Mouse (Mus musculus): ENCODE data around the gene Zdhhc19. TPM values are rescaled to one million over a fixed set of nuclear protein-coding genes. Genes with fewer than 3 reads are reported as not detected.

Gene Zdhhc19
- total and polyA plus RNA-seq, 3 experiments: not detected

DNA sequence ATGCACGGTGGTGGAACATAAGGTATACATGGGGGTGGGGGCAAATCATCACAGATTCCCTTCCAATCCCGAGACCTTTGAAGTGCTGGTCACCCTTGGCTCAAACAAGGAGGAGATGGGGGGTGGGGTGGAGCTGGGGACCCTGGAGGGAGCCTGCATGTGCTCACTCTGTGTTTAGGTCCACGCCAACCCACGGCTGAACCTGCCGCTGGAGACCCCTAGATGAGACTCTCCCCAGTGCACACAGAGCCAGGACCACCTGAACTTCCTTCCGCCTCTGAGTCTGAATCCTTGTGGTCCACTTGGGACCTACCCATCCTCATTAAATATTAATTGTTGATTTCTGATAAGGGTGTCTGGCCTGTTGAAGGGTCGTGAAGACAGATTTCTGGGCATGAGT is 10.8 kb downstream of the Zdhhc19 start:
- 79% methylated on average over 7 of the region's 7 CpGs for WGBS
- Histone ChIP-seq H3K27ac (no peak overlapping the region), H3K4me3 (no peak overlapping the region), H3K27me3 (ENCODE audit: control insufficient read depth, insufficient read depth, low read length) (no peaks in the 10 kb centered on the region), H3K4me1 (ENCODE audit: control insufficient read depth, insufficient read depth, low read length) (no peaks in the 10 kb centered on the region; the same call in 1 of the 2 replicates), H3K79me2 (replicated peaks; ENCODE audit: control insufficient read depth, insufficient read depth, low read length) (no peaks in the 10 kb centered on the region), H3K9ac (ENCODE audit: low read depth, low read length) (no peak overlapping the region), H3K36me3 (ENCODE audit: control insufficient read depth, insufficient read depth, low read length) (no peaks in the 10 kb centered on the region)
- no peak for DNase-seq
- intact Hi-C loops (cut with DNase I): loop anchor here (2.0 to 5.0 kb wide), 2 partner anchors 45 to 176 kb away; no protein-coding TSS in a partner anchor
- TF ChIP-seq CTCF (IDR thresholded peaks at IDR 0.05) (no peak), POLR2A (IDR thresholded peaks at IDR 0.05; ENCODE audit: insufficient read depth, low read depth, low read length) (no peak)

DNA sequence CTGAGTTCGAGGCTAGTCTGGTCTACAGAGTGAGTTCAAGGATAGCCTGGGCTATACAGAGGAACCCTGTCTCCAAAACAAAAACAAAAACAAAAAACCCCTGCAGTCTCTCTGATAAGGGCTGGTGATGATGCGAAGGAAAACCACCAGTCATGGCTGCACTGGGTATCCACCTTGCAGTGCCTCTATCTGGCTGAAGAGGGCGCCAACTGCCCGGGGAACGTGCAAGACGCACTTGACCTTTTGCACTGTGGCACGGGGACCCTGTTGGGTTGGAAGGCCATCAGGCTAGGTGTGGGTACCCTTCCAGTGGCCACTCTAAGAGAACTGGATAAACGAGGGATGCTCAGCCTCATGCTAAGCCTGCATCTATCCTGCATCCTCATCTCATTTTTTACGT is 11.3 kb downstream of the Zdhhc19 start:
- H3K79me2 ChIP-seq (replicated peaks; ENCODE audit: control insufficient read depth, insufficient read depth, low read length): no peaks in the 10 kb centered on the region
- DNase-seq: peak; percentile 46 to 69
- no peaks in the 10 kb centered on the region for H3K36me3 ChIP-seq (ENCODE audit: control insufficient read depth, insufficient read depth, low read length)
- intact Hi-C loops (cut with DNase I): loop anchor here (2.0 to 5.0 kb wide), 2 partner anchors 45 to 175 kb away; no protein-coding TSS in a partner anchor
- no peak overlapping the region for H3K9ac ChIP-seq (ENCODE audit: low read depth, low read length)
- no peaks in the 10 kb centered on the region; the same call in 1 of the 2 replicates for H3K4me1 ChIP-seq (ENCODE audit: control insufficient read depth, insufficient read depth, low read length)
- no peak overlapping the region for H3K4me3 ChIP-seq
- WGBS: 19% methylated on average over 9 of the region's 9 CpGs
- no peak overlapping the region for H3K27ac ChIP-seq
- H3K27me3 ChIP-seq (ENCODE audit: control insufficient read depth, insufficient read depth, low read length): no peaks in the 10 kb centered on the region
- no peak for TF ChIP-seq POLR2A (IDR thresholded peaks at IDR 0.05; ENCODE audit: insufficient read depth, low read depth, low read length)
- TF ChIP-seq CTCF (IDR thresholded peaks at IDR 0.05): peak; percentile 90
- peak; percentile 63; the same call in 1 of the 2 replicates for TF ChIP-seq EP300 (IDR thresholded peaks at IDR 0.05; ENCODE audit: insufficient read depth, low read depth, low read length)

DNA sequence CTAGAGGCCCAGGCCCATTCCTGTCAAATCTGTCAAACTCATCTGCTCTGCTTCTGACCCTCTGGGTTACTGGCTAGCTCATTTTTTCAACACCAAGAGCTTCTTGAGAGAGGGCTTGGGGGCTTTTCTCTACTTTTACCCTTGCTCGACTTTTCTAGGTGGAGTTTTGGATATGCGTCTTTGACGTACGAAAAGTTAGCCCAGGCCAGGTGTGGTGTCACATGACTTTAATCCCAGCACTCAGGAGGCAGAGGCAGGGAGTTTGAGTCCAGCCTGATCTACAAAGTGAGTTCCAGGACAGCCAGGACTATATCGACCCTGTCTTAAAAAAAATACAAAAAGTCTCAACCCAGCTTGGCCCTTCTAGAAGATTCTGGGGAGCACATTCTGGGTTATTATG is 12.0 kb downstream of the Zdhhc19 start:
- TF ChIP-seq POLR2A (IDR thresholded peaks at IDR 0.05; ENCODE audit: insufficient read depth, low read depth, low read length): no peak
- no peak for TF ChIP-seq CTCF (IDR thresholded peaks at IDR 0.05)
- no peak for TF ChIP-seq EP300 (IDR thresholded peaks at IDR 0.05; ENCODE audit: insufficient read depth, low read depth, low read length)
- Histone ChIP-seq H3K27ac (no peak overlapping the region), H3K36me3 (ENCODE audit: control insufficient read depth, insufficient read depth, low read length) (no peaks in the 10 kb centered on the region), H3K9ac (ENCODE audit: low read depth, low read length) (no peak overlapping the region), H3K79me2 (replicated peaks; ENCODE audit: control insufficient read depth, insufficient read depth, low read length) (no peaks in the 10 kb centered on the region), H3K27me3 (ENCODE audit: control insufficient read depth, insufficient read depth, low read length) (no peaks in the 10 kb centered on the region), H3K4me1 (ENCODE audit: control insufficient read depth, insufficient read depth, low read length) (no peaks in the 10 kb centered on the region; the same call in 1 of the 2 replicates), H3K4me3 (no peak overlapping the region)
- no peak for DNase-seq
- WGBS: 80% methylated on average over 5 of the region's 5 CpGs
- intact Hi-C loops (cut with DNase I): loop anchor here (2.0 to 5.0 kb wide), 2 partner anchors 44 to 101 kb away; partner anchors contain the start of gene Tfrc

DNA sequence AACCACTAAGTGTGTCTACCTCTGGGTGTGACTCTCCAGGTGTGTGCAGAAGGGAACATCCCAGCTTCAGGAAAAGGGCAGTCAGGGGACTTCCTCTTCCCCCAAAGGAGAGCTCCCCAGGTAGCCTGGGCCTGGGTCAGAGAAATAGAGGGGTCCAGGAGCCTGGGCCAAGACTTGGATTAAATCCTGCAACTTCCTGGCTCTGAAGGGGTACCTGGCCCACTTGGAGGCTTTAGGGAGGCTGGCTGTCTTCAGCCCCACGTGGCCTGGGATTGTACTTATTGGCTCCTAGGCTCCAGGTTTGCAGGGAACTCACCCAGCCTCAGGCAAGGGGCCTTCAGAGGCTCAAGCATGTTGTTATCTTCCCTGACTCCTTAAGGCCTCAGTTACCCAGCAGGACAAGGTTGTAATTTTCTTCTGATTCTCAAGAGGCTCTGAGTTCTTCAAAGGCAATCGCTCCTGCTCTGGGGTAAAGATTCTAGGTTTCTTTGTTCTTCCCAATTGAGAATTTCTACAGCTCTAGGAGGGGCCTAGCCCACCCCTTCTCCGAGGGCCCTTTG is 12.5 kb downstream of the Zdhhc19 start:
- TF ChIP-seq POLR2A (IDR thresholded peaks at IDR 0.05; ENCODE audit: insufficient read depth, low read depth, low read length) (no peak), EP300 (IDR thresholded peaks at IDR 0.05; ENCODE audit: insufficient read depth, low read depth, low read length) (no peak), CTCF (IDR thresholded peaks at IDR 0.05) (no peak)
- no peaks in the 10 kb centered on the region for H3K27me3 ChIP-seq (ENCODE audit: control insufficient read depth, insufficient read depth, low read length)
- H3K27ac ChIP-seq: no peak overlapping the region
- no peaks in the 10 kb centered on the region; the same call in 1 of the 2 replicates for H3K4me1 ChIP-seq (ENCODE audit: control insufficient read depth, insufficient read depth, low read length)
- intact Hi-C loops (cut with DNase I): loop anchor here (2.0 to 5.0 kb wide), 2 partner anchors 44 to 100 kb away; partner anchors contain the start of gene Tfrc
- DNase-seq: no peak
- no peaks in the 10 kb centered on the region for H3K36me3 ChIP-seq (ENCODE audit: control insufficient read depth, insufficient read depth, low read length)
- 43% methylated on average over 3 of the region's 3 CpGs for WGBS
- H3K4me3 ChIP-seq: no peak overlapping the region
- no peaks in the 10 kb centered on the region for H3K79me2 ChIP-seq (replicated peaks; ENCODE audit: control insufficient read depth, insufficient read depth, low read length)
- H3K9ac ChIP-seq (ENCODE audit: low read depth, low read length): no peak overlapping the region

DNA sequence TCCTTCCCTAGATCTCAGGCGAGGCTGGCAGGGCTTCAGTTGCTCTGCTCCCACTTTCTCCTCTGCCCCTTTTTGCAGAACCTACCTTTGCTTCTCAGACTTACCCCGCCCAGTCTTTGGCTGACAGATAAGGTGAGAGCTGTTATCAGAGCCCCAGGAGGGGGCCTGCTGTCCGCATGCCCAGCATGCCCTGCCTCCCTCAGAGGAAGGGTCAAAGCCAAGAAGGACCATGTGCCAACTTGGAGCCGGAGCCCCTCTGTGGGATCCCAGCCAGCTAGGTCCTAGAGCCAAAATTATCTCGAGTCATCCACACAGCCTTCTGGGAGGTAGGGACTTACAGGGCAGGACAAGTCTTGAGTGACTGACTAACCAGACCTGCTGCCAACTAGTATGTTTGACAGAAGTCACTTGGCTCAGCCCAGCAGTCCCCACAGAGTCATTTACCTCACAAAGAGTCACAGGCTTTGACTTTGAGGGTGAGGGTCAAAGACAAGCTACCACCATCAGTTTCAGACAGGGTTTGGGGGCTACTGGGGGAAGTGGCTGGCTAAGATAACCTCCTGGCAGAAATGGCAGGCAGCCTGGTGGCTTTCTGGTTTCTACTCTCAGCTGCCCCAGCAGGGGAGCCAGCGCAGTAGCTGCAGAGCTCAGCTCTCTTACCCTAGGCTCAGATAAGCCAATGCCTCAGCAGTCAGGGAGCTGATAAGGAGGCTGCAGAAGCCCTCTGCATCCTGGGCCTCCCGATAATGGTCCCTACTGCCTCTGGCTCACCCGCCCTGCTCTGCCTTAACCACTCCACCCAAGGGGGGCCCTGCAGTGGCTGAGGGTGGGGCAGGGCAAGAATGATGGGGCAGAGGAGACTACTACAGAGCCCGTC is 13.2 kb downstream of the Zdhhc19 start:
- TF ChIP-seq POLR2A (IDR thresholded peaks at IDR 0.05; ENCODE audit: insufficient read depth, low read depth, low read length) (no peak), CTCF (IDR thresholded peaks at IDR 0.05) (peak; percentile 49)
- H3K9ac ChIP-seq (ENCODE audit: low read depth, low read length): no peak overlapping the region

More for the DNA sequence above, 13.2 kb downstream of the Zdhhc19 start:
- no peaks in the 10 kb centered on the region for H3K36me3 ChIP-seq (ENCODE audit: control insufficient read depth, insufficient read depth, low read length)
- intact Hi-C loops (cut with DNase I): loop anchor here (2.0 to 5.0 kb wide), 2 partner anchors 43 to 99 kb away; partner anchors contain the start of gene Tfrc
- 41% methylated on average over 9 of the region's 9 CpGs for WGBS
- H3K27me3 ChIP-seq (ENCODE audit: control insufficient read depth, insufficient read depth, low read length): no peaks in the 10 kb centered on the region; the same call in 1 of the 2 replicates
- no peaks in the 10 kb centered on the region for H3K79me2 ChIP-seq (replicated peaks; ENCODE audit: control insufficient read depth, insufficient read depth, low read length)
- H3K4me3 ChIP-seq: no peak overlapping the region
- no peaks in the 10 kb centered on the region; the same call in 1 of the 2 replicates for H3K4me1 ChIP-seq (ENCODE audit: control insufficient read depth, insufficient read depth, low read length)
- peak; percentile 37 to 64 for DNase-seq
- peak overlapping the region; percentile 30 for H3K27ac ChIP-seq
